Mouse (Mus musculus): ENCODE results near the gene Gm26566. TPM values are rescaled to one million over a fixed set of nuclear protein-coding genes. Genes with fewer than 3 reads are reported as not detected.
"Not testable (repeated sequence)": the region's sequence is repeated elsewhere in the genome, so short reads cannot be mapped to it uniquely, and the experiment has no call there.

Gene Gm26566
- polyA plus RNA-seq, 1 experiment from 2014 or later: 1.1 TPM

DNA sequence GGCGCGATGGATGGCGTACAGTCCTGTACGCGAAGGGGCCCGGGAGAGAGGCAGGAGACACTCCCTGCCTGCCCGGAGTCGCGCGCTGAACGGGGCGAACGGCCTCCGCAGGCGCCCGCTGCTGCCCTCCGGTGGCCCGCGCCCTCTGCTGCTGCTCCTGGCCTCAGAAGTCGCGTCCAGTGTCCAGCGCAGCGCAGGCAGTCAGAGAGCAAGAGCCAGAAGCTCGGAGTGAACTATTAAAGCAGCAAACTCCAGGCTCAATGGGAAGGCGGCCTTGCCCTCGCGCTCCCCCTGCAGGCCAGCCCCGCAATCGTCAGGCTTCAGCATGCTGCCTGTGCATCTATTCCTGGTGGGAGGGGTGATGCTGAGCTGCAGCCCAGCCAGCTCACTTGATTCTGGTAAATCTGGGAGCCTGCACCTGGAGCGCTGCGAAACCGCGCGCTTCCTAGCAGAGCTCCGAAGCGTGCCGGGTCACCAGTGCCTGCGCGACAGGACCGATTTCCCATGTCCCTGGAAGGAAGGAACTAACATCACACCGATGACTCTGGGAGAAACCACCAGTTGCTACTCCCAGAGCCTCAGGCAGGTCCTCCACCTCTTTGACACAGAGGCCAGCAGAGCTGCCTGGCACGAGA lies 41.9 kb downstream of the Gm26566 start:
- ATAC-seq; H3K4me1 ChIP-seq; H3K27ac ChIP-seq; H3K27me3 ChIP-seq; H3K36me3 ChIP-seq (ENCODE audit: poor library complexity, severe bottlenecking); H3K9me3 ChIP-seq (replicated peaks): not testable (repeated sequence)
- Histone ChIP-seq H3K4me3 (peak overlapping the region; percentile 40), H3K4me2 (peak overlapping the region; percentile 63), H3K9ac (0 out of 2 replicates have a peak overlapping the region, but pooled peaks have one; percentile 51)
- 3% methylated on average over 25 of the region's 42 CpGs for WGBS

Other genes with a start within 250 kb of the Gm26566 start
- gene Ifnb1, start 199.0 kb upstream of the Gm26566 start, polyA plus RNA-seq (2015; fragmentation: Nextera tagmentation; extraction: Ambion mirVana): not detected in 2 replicates
- gene Ifna15, start 163.6 kb upstream of the Gm26566 start, polyA plus RNA-seq (2015; fragmentation: Nextera tagmentation; extraction: Ambion mirVana): not detected in 2 replicates
- gene Ifna14, start 150.0 kb upstream of the Gm26566 start, polyA plus RNA-seq (2015; fragmentation: Nextera tagmentation; extraction: Ambion mirVana): not detected in 2 replicates
- gene Ifna9, start 129.4 kb upstream of the Gm26566 start, polyA plus RNA-seq (2015; fragmentation: Nextera tagmentation; extraction: Ambion mirVana): not detected in 2 replicates
- not detected in 2 replicates for gene Ifna12, start 118.4 kb upstream of the Gm26566 start, polyA plus RNA-seq (2015; fragmentation: Nextera tagmentation; extraction: Ambion mirVana)
- not detected in 2 replicates for gene C87499, start 87.4 kb upstream of the Gm26566 start, polyA plus RNA-seq (2015; fragmentation: Nextera tagmentation; extraction: Ambion mirVana)
- not detected in 2 replicates for gene Ifna13, start 77.3 kb upstream of the Gm26566 start, polyA plus RNA-seq (2015; fragmentation: Nextera tagmentation; extraction: Ambion mirVana)
- gene Ifna16, start 44.9 kb upstream of the Gm26566 start, polyA plus RNA-seq (2015; fragmentation: Nextera tagmentation; extraction: Ambion mirVana): not detected in 2 replicates
- not detected in 2 replicates for gene Ifna2, start 37.9 kb upstream of the Gm26566 start, polyA plus RNA-seq (2015; fragmentation: Nextera tagmentation; extraction: Ambion mirVana)
- gene Ifnab, start 30.4 kb upstream of the Gm26566 start, polyA plus RNA-seq (2015; fragmentation: Nextera tagmentation; extraction: Ambion mirVana): not detected in 2 replicates
- gene Klhl9, start 660 bp downstream of the Gm26566 start, polyA plus RNA-seq (2015; fragmentation: Nextera tagmentation; extraction: Ambion mirVana): 120 and 125 TPM in 2 replicates
- not detected in 2 replicates for gene Gm13271, start 33.1 kb downstream of the Gm26566 start, polyA plus RNA-seq (2015; fragmentation: Nextera tagmentation; extraction: Ambion mirVana)
- 0.17 TPM in 1 of 2 replicates, not detected in the other for gene Gm13283, start 38.3 kb downstream of the Gm26566 start, polyA plus RNA-seq (2015; fragmentation: Nextera tagmentation; extraction: Ambion mirVana)
- not detected in 2 replicates for gene Gm13290, start 52.0 kb downstream of the Gm26566 start, polyA plus RNA-seq (2015; fragmentation: Nextera tagmentation; extraction: Ambion mirVana)
- gene Gm13289, start 55.1 kb downstream of the Gm26566 start, polyA plus RNA-seq (2015; fragmentation: Nextera tagmentation; extraction: Ambion mirVana): not detected in 2 replicates
- gene Gm13272, start 58.0 kb downstream of the Gm26566 start, polyA plus RNA-seq (2015; fragmentation: Nextera tagmentation; extraction: Ambion mirVana): not detected in 2 replicates
- 0.18 TPM in 1 of 2 replicates, not detected in the other for gene Ifnz, start 60.3 kb downstream of the Gm26566 start, polyA plus RNA-seq (2015; fragmentation: Nextera tagmentation; extraction: Ambion mirVana)
- gene Gm13276, start 63.9 kb downstream of the Gm26566 start, polyA plus RNA-seq (2015; fragmentation: Nextera tagmentation; extraction: Ambion mirVana): not detected in 2 replicates
- gene Gm13277, start 66.8 kb downstream of the Gm26566 start, polyA plus RNA-seq (2015; fragmentation: Nextera tagmentation; extraction: Ambion mirVana): not detected in 2 replicates
- not detected in 2 replicates for gene Gm13278, start 69.7 kb downstream of the Gm26566 start, polyA plus RNA-seq (2015; fragmentation: Nextera tagmentation; extraction: Ambion mirVana)
- not detected in 2 replicates for gene Gm13275, start 72.7 kb downstream of the Gm26566 start, polyA plus RNA-seq (2015; fragmentation: Nextera tagmentation; extraction: Ambion mirVana)
- gene Gm13279, start 75.6 kb downstream of the Gm26566 start, polyA plus RNA-seq (2015; fragmentation: Nextera tagmentation; extraction: Ambion mirVana): not detected in 2 replicates
- 0.43 TPM in 1 of 2 replicates, not detected in the other for gene Gm13285, start 77.9 kb downstream of the Gm26566 start, polyA plus RNA-seq (2015; fragmentation: Nextera tagmentation; extraction: Ambion mirVana)
- gene Gm13287, start 81.4 kb downstream of the Gm26566 start, polyA plus RNA-seq (2015; fragmentation: Nextera tagmentation; extraction: Ambion mirVana): not detected in 2 replicates
- not detected in 2 replicates for gene Gm13288, start 83.7 kb downstream of the Gm26566 start, polyA plus RNA-seq (2015; fragmentation: Nextera tagmentation; extraction: Ambion mirVana)
- not detected in 2 replicates for gene Ifna7, start 94.4 kb downstream of the Gm26566 start, polyA plus RNA-seq (2015; fragmentation: Nextera tagmentation; extraction: Ambion mirVana)
- not detected in 2 replicates for gene Ifna11, start 98.2 kb downstream of the Gm26566 start, polyA plus RNA-seq (2015; fragmentation: Nextera tagmentation; extraction: Ambion mirVana)
- gene Ifna6, start 105.6 kb downstream of the Gm26566 start, polyA plus RNA-seq (2015; fragmentation: Nextera tagmentation; extraction: Ambion mirVana): not detected in 2 replicates
- not detected in 2 replicates for gene Ifna5, start 113.7 kb downstream of the Gm26566 start, polyA plus RNA-seq (2015; fragmentation: Nextera tagmentation; extraction: Ambion mirVana)
- not detected in 2 replicates for gene Ifna4, start 120.1 kb downstream of the Gm26566 start, polyA plus RNA-seq (2015; fragmentation: Nextera tagmentation; extraction: Ambion mirVana)
- not detected in 2 replicates for gene Ifna1, start 128.3 kb downstream of the Gm26566 start, polyA plus RNA-seq (2015; fragmentation: Nextera tagmentation; extraction: Ambion mirVana)
- not detected in 2 replicates for gene Ifne, start 158.4 kb downstream of the Gm26566 start, polyA plus RNA-seq (2015; fragmentation: Nextera tagmentation; extraction: Ambion mirVana)